ENCODE assay signal across 13 mouse cellular contexts in genomic region chr10:117896911-117897643, GRCm38 (mm10). TPM values are rescaled to one million over a fixed set of nuclear protein-coding genes. Genes with fewer than 3 reads are reported as not detected.
DNase-seq lines count a peak whose midpoint lies in the region; ATAC-seq and TF ChIP-seq lines count a peak whose summit lies in the region.
"Had no signal": no experiment of that assay in that cellular context is flagged by ENCODE, and none has a peak within 500 bp of the region (broad histone marks: within the 10 kb centered on the region; RNA-seq: fewer than 3 reads in every experiment).

No protein-coding gene starts in this region.

- H3K9me3 ChIP-seq in intestine, embryonic 16.5 days (ENCODE audit: control insufficient read depth, low read length): no peaks in the 10 kb centered on the region
- no peaks in the 10 kb centered on the region for H3K9me3 ChIP-seq in intestine, embryonic 15.5 days
- no peaks in the 10 kb centered on the region for H3K9me3 ChIP-seq in limb, embryonic 14.5 days (ENCODE audit: control insufficient read depth, low read length)
- H3K9me3 ChIP-seq: hindbrain, embryonic 12.5 days; neural tube, embryonic 15.5 days had no signal

- TF ChIP-seq POLR2A in limb, embryonic 14.5 days (IDR thresholded peaks at IDR 0.05; ENCODE audit: borderline replicate concordance, extremely low read depth, insufficient read depth, insufficient read length): no peak

- H3K4me2 ChIP-seq in intestine, embryonic 16.5 days (ENCODE audit: low read depth, low read length): no peak overlapping the region
- H3K4me2 ChIP-seq in intestine, embryonic 15.5 days (replicated peaks): no peak overlapping the region
- no peak overlapping the region for H3K4me2 ChIP-seq in limb, embryonic 14.5 days (replicated peaks; ENCODE audit: low read depth, low read length, severe bottlenecking)
- H3K4me2 ChIP-seq: hindbrain, embryonic 12.5 days; neural tube, embryonic 15.5 days had no signal

- H3K27me3 ChIP-seq in intestine, embryonic 16.5 days (replicated peaks; ENCODE audit: control insufficient read depth, insufficient read depth, low read length): no peaks in the 10 kb centered on the region
- no peaks in the 10 kb centered on the region for H3K27me3 ChIP-seq in intestine, embryonic 15.5 days (replicated peaks)
- H3K27me3 ChIP-seq in limb, embryonic 14.5 days (ENCODE audit: control insufficient read depth, insufficient read depth, low read length): no peaks in the 10 kb centered on the region
- H3K27me3 ChIP-seq: hindbrain, embryonic 12.5 days; neural tube, embryonic 15.5 days had no signal

- WGBS in intestine, embryonic 16.5 days: 59% methylated on average over 12 of the region's 12 CpGs
- 61% methylated on average over 12 of the region's 12 CpGs for WGBS in intestine, embryonic 15.5 days
- 54% methylated on average over 12 of the region's 12 CpGs for WGBS in limb, embryonic 14.5 days

- no peak overlapping the region for H3K9ac ChIP-seq in intestine, embryonic 16.5 days (ENCODE audit: low read depth, low read length)
- H3K9ac ChIP-seq in intestine, embryonic 15.5 days: no peak overlapping the region
- H3K9ac ChIP-seq in limb, embryonic 14.5 days (ENCODE audit: low read depth, low read length, severe bottlenecking): no peak overlapping the region
- H3K9ac ChIP-seq: hindbrain, embryonic 12.5 days; liver, embryonic 14.5 days; neural tube, embryonic 15.5 days had no signal

- DNase-seq in heart, adult 9 months (ENCODE audit: low spot score in 2 of 2): peak; percentile 56 to 68
- DNase-seq in kidney, adult 8-10 months: peak; percentile 56 to 68
- peak; percentile 17 for DNase-seq in limb, embryonic 14.5 days (ENCODE audit: low spot score)
- DNase-seq in ovary, adult 18-20 months (ENCODE audit: low spot score): no peak
- DNase-seq in frontal cortex, postnatal 14 days (ENCODE audit: low spot score in 2 of 2): no peak
- DNase-seq: adrenal gland, postnatal 36 days had no signal

- H3K36me3 ChIP-seq in intestine, embryonic 16.5 days (ENCODE audit: control insufficient read depth, insufficient read depth, low read length): no peaks in the 10 kb centered on the region
- no peaks in the 10 kb centered on the region for H3K36me3 ChIP-seq in intestine, embryonic 15.5 days
- H3K36me3 ChIP-seq in limb, embryonic 14.5 days (ENCODE audit: control insufficient read depth, insufficient read depth, low read length): no peaks in the 10 kb centered on the region
- H3K36me3 ChIP-seq: hindbrain, embryonic 12.5 days; neural tube, embryonic 15.5 days had no signal

- peaks cover 11% of the 10 kb centered on the region; the same call in 1 of the 2 replicates for H3K4me1 ChIP-seq in intestine, embryonic 16.5 days (ENCODE audit: control insufficient read depth, insufficient read depth, low read length)
- H3K4me1 ChIP-seq in intestine, embryonic 15.5 days (replicated peaks): peaks cover 4% of the 10 kb centered on the region; the same call in 1 of the 2 replicates
- peaks cover 5% of the 10 kb centered on the region for H3K4me1 ChIP-seq in limb, embryonic 14.5 days (ENCODE audit: control insufficient read depth, insufficient read depth, low read length)
- H3K4me1 ChIP-seq: hindbrain, embryonic 12.5 days; neural tube, embryonic 15.5 days had no signal

- no peak overlapping the region for H3K4me3 ChIP-seq in intestine, embryonic 16.5 days (ENCODE audit: low read length)
- H3K4me3 ChIP-seq in intestine, embryonic 15.5 days (replicated peaks): no peak overlapping the region
- H3K4me3 ChIP-seq in limb, embryonic 14.5 days (replicated peaks; ENCODE audit: low read length): no peak overlapping the region
- H3K4me3 ChIP-seq: hindbrain, embryonic 12.5 days; layer of hippocampus, adult 2 months; neural tube, embryonic 15.5 days had no signal

- H3K27ac ChIP-seq in intestine, embryonic 16.5 days (ENCODE audit: low read length): no peak overlapping the region
- H3K27ac ChIP-seq in intestine, embryonic 15.5 days: no peak overlapping the region
- H3K27ac ChIP-seq in limb, embryonic 14.5 days (replicated peaks; ENCODE audit: low read depth, low read length): no peak overlapping the region
- H3K27ac ChIP-seq: hindbrain, embryonic 12.5 days; layer of hippocampus, adult 2 months; liver, embryonic 14.5 days; neural tube, embryonic 15.5 days had no signal

- 0 out of 2 replicates have a peak, but pooled peaks have one; percentile 33 for ATAC-seq in intestine, embryonic 16.5 days
- ATAC-seq in intestine, embryonic 15.5 days: no peak
- peak; percentile 34; the same call in 1 of the 2 replicates for ATAC-seq in limb, embryonic 14.5 days (ENCODE audit: low FRiP score, low read depth)
- ATAC-seq in erythroid progenitor cell, adult 5-6 weeks (replicated peaks; ENCODE audit: low FRiP score, poor library complexity, severe bottlenecking): no peak

RNA-seq across cellular contexts. Expression of gene Rap1b, which starts 51.2 kb away (rescaled TPM):
- 157 and 163 TPM in 2 replicates for polyA plus RNA-seq in intestine, embryonic 16.5 days (2015; fragmentation: Nextera tagmentation; extraction: Ambion mirVana)
- 169 and 180 TPM in 2 replicates for polyA plus RNA-seq in intestine, embryonic 15.5 days (2015; fragmentation: Nextera tagmentation; extraction: Ambion mirVana)
- polyA plus RNA-seq in limb, embryonic 14.5 days (2012; rRNA removed): 86.1 and 94.9 TPM in 2 replicates
- 190 and 194 TPM in 2 replicates for polyA plus RNA-seq in limb, embryonic 14.5 days (2014; fragmentation: Nextera tagmentation; extraction: Ambion mirVana)
- total RNA-seq in erythroid progenitor cell, adult 5-6 weeks (2015; ENCODE audit: low replicate concordance): 90.1 and 114 TPM in 2 replicates
- total RNA-seq in erythroid progenitor cell, adult 5-6 weeks (2017; ENCODE audit: low replicate concordance): 27.2 and 35.2 TPM in 2 replicates

Comparison
In these comparisons a context has a peak if more than half of its experiments do, and no peak if none do; other contexts are left out.
1. ATAC-seq: peak in intestine, embryonic 16.5 days (single experiment) and limb, embryonic 14.5 days (single experiment); none in intestine, embryonic 15.5 days (single experiment) and erythroid progenitor cell, adult 5-6 weeks (single experiment).
2. DNase-seq: peak in heart, adult 9 months (2 of 2), kidney, adult 8-10 months (2 of 2) and limb, embryonic 14.5 days (single experiment); none in ovary, adult 18-20 months (single experiment) and frontal cortex, postnatal 14 days (0 of 2).